Mouse (Mus musculus): ENCODE measurements around the gene Ints7. TPM values are rescaled to one million over a fixed set of nuclear protein-coding genes. Genes with fewer than 3 reads are reported as not detected.

Ints7 gene
- polyA plus RNA-seq, 1 experiment from 2014 or later: 42.7 TPM

DNA sequence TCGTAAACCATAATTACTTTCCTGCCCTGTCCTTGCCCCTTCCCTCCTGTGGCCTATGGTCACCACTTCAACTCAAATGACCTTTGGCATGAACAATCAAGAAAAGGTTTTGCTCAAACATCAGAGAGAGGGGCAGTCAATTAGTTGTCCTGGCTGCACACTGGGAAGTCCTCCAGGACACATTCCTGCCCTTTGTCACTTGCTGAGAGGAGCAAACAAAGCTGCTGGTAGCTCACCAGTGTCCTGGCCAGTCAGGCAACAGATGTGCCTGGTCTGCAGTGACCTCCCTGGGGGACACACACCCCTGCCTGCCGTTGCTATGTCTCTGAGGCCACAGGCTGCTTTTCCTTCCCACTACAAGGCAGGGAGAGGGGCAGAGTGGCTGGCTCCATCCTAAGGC lies 66.0 kb downstream of the Ints7 start:
- H3K36me3 ChIP-seq (replicated peaks): no peaks in the 10 kb centered on the region
- no peak overlapping the region for H3K27ac ChIP-seq
- H3K4me3 ChIP-seq: no peak overlapping the region
- no peak overlapping the region for H3K9ac ChIP-seq
- H3K9me3 ChIP-seq: no peaks in the 10 kb centered on the region
- WGBS: 14% methylated on average over 2 of the region's 2 CpGs
- ATAC-seq (replicated peaks): no peak
- no peaks in the 10 kb centered on the region for H3K27me3 ChIP-seq (replicated peaks)
- no peak overlapping the region for H3K4me2 ChIP-seq
- peaks cover 7% of the 10 kb centered on the region; the same call in 1 of the 2 replicates for H3K4me1 ChIP-seq

DNA sequence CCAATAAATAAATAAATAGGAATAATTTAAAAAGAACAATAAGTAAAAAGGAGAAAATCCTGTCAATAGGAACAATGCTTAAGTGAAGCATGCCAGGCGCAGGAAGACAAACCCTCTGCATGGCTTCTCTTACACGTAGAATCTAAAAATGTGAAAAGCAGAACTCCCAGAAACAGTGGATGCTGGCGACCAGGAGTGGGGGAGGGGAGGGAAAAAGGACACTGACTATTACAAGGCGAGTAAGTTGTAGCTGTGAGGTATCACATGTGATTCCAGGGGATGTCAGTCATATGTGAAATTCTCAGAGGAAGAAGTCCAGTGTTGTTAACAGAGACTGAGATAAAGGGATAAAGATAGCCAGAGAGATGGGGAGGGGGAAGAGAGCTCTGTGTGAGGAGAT lies 67.5 kb downstream of the Ints7 start:
- Histone ChIP-seq H3K36me3 (replicated peaks) (no peaks in the 10 kb centered on the region), H3K9me3 (no peaks in the 10 kb centered on the region)

DNA sequence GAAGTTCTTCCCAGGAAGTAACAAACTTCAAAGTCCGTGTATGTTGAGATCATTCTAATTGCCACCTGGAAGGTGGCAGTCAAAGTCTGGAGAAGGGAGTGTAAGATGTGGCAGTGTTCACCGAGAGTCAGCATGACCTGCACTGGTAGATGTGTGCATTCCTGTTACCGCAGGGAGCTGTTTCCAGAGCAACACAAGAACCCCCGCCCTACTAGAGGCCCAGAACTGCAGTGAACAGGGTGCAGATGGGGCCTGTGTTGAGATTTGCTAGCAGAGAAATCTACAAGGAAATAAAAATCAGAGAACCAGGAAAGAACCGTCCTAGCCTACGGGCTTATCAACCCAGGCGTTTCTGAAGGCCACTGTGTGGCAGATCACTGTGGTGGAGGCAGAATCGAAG lies 70.5 kb downstream of the Ints7 start:
- Histone ChIP-seq H3K36me3 (replicated peaks) (no peaks in the 10 kb centered on the region), H3K9me3 (no peaks in the 10 kb centered on the region), H3K4me1 (peaks cover 7% of the 10 kb centered on the region; the same call in 1 of the 2 replicates), H3K4me3 (no peak overlapping the region), H3K4me2 (no peak overlapping the region), H3K9ac (no peak overlapping the region), H3K27ac (no peak overlapping the region), H3K27me3 (replicated peaks) (no peaks in the 10 kb centered on the region)
- WGBS: 50% methylated on average over 8 of the region's 8 CpGs
- ATAC-seq (replicated peaks): no peak

More for the DNA sequence above, 67.5 kb downstream of the Ints7 start:
- Histone ChIP-seq H3K27me3 (replicated peaks) (no peaks in the 10 kb centered on the region), H3K4me3 (no peak overlapping the region), H3K27ac (no peak overlapping the region), H3K4me2 (no peak overlapping the region), H3K9ac (no peak overlapping the region), H3K4me1 (peaks cover 7% of the 10 kb centered on the region; the same call in 1 of the 2 replicates)
- ATAC-seq (replicated peaks): no peak
- 48% methylated on average over 4 of the region's 4 CpGs for WGBS

- Histone ChIP-seq H3K4me1 (peaks cover 7% of the 10 kb centered on the region; the same call in 1 of the 2 replicates), H3K9ac (no peak overlapping the region), H3K27ac (no peak overlapping the region), H3K36me3 (replicated peaks) (no peaks in the 10 kb centered on the region), H3K27me3 (replicated peaks) (no peaks in the 10 kb centered on the region), H3K4me3 (no peak overlapping the region), H3K9me3 (no peaks in the 10 kb centered on the region), H3K4me2 (no peak overlapping the region)
- 90% methylated on average over 3 of the region's 3 CpGs for WGBS
- no peak for ATAC-seq (replicated peaks)
Measured at GRCm38 (mm10) chr1:191647590-191647989, 72.2 kb downstream of the Ints7 start.

DNA sequence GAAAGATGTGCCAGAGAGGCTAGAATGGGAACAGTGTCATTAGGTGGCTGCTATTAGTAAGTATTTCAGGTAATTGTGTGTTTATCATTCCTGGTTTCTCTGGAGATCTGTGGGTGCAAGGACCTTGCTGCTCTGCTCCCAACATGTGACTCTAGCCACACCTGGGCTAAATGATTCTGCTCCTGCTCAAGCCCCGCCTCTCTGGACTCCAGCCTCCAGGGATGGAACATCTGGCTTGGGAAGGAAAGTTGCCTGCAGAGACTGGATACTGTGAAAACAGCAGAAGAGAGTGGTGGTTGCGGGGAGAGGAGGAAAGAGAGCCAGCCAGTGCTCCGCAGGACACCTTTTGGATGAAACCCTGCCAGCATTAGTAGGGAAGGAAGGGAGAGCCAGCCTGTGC lies 84.0 kb downstream of the Ints7 start:
- WGBS: 79% methylated on average over 3 of the region's 3 CpGs

DNA sequence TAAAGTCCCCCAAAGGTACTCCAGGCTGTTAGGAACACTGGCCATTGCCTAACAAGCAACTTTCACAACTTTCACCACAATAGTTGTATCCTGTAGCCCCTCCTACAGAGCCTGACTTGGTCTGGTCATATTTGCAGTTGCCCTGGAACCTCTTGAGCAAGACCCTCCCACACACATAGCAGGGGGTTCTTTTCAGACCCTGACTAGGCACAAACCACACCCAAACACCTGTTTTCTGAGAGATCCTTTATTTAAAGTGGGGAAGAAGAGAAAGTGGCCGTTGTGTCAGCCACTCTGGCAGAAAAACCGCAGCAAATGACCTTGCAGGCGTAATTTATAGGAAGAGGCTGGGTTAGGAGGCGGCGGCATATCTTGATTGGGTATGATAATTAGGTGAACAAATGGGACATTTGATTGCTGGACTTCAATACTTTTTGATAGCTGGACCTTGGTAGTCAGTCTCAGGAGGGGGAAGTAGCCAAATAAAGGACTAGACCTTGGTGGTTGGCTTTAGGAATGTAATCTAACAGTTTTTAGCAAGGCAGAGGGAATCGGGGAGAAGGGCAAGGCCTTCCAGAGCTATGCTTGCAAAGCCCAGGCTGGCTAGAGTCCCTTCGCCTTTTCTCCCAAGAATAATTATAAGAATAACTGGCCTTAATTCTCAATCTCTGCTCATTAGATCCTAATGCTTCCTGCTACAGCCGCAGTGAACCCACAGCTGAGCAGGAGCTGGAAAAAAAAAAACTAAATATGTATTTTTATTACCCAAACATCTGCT lies 85.8 kb downstream of the Ints7 start:
- no peak overlapping the region for H3K9ac ChIP-seq
- 81% methylated on average over 8 of the region's 8 CpGs for WGBS
- H3K27me3 ChIP-seq (replicated peaks): no peaks in the 10 kb centered on the region
- no peaks in the 10 kb centered on the region for H3K9me3 ChIP-seq
- H3K4me1 ChIP-seq: no peaks in the 10 kb centered on the region
- no peaks in the 10 kb centered on the region for H3K36me3 ChIP-seq (replicated peaks)
- no peak overlapping the region for H3K4me2 ChIP-seq
- H3K4me3 ChIP-seq: no peak overlapping the region
- no peak for ATAC-seq (replicated peaks)
- no peak overlapping the region for H3K27ac ChIP-seq

More for the DNA sequence above, 84.0 kb downstream of the Ints7 start:
- no peaks in the 10 kb centered on the region for H3K36me3 ChIP-seq (replicated peaks)
- no peaks in the 10 kb centered on the region for H3K27me3 ChIP-seq (replicated peaks)
- H3K9me3 ChIP-seq: no peaks in the 10 kb centered on the region
- no peak overlapping the region for H3K9ac ChIP-seq
- no peak for ATAC-seq (replicated peaks)
- H3K4me2 ChIP-seq: no peak overlapping the region
- no peak overlapping the region for H3K27ac ChIP-seq
- H3K4me1 ChIP-seq: no peaks in the 10 kb centered on the region
- H3K4me3 ChIP-seq: no peak overlapping the region

GRCm38 (mm10) chr1:191662178-191662898 lies 86.9 kb downstream of the Ints7 start:
- Histone ChIP-seq H3K4me2 (no peak overlapping the region), H3K4me1 (no peaks in the 10 kb centered on the region), H3K36me3 (replicated peaks) (no peaks in the 10 kb centered on the region), H3K27ac (no peak overlapping the region), H3K4me3 (no peak overlapping the region), H3K9me3 (no peaks in the 10 kb centered on the region), H3K27me3 (replicated peaks) (no peaks in the 10 kb centered on the region), H3K9ac (no peak overlapping the region)
- no peak for ATAC-seq (replicated peaks)
- WGBS: 82% methylated on average over 9 of the region's 9 CpGs

DNA sequence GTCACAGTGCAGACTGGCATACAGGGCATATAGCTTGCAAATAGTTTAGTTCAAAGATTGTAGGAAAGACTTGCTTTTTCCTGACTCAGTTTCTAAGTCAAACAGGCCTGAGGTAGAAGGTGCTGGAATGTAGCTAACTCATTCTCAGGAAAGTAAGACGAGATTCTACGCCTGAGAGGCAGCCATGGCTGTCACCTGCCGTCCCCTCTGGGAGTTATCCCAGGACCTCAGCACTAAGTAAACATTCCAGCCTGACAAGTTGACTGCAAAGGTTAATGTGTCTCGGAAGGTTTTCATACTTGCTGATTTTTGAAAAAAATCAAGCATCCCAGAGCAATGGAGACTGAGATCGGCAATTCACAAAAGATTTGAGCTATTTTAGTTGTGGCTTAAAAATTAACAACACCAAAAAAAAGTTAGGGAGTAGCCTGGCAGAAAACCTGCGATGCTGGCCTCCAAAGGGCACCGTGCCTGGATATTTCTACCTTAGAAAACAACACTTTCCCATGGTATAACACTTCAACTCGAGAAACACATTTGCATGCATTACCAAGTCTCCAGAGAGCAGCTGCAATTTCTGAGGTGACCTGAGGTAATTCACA lies 87.6 kb downstream of the Ints7 start:
- Histone ChIP-seq H3K4me1 (no peaks in the 10 kb centered on the region), H3K27ac (no peak overlapping the region), H3K27me3 (replicated peaks) (no peaks in the 10 kb centered on the region), H3K9me3 (no peaks in the 10 kb centered on the region), H3K36me3 (replicated peaks) (no peaks in the 10 kb centered on the region), H3K4me2 (no peak overlapping the region), H3K4me3 (no peak overlapping the region), H3K9ac (no peak overlapping the region)
- 72% methylated on average over 8 of the region's 8 CpGs for WGBS
- no peak for ATAC-seq (replicated peaks)

DNA sequence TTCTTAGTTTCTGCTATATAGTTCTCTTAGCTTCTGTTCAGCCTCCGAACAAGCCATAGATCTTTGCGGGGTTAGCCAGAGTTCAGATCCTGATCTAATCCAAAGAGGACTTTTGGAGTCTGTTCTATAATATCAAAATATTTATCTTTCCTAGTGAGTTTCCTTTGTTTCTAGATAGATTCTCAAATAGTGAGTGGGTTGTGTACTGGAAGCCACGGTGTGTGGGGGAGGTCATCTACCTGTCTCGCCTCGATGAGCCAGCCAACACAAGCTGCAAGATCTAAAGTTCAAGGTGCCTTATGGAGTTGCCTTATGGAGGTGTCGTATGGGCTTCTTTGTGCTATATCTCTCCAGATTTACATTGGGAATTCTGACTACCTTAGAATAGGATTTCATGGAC lies 88.2 kb downstream of the Ints7 start:
- Histone ChIP-seq H3K27ac (no peak overlapping the region), H3K4me2 (no peak overlapping the region)
- 91% methylated on average over 6 of the region's 6 CpGs for WGBS

DNA sequence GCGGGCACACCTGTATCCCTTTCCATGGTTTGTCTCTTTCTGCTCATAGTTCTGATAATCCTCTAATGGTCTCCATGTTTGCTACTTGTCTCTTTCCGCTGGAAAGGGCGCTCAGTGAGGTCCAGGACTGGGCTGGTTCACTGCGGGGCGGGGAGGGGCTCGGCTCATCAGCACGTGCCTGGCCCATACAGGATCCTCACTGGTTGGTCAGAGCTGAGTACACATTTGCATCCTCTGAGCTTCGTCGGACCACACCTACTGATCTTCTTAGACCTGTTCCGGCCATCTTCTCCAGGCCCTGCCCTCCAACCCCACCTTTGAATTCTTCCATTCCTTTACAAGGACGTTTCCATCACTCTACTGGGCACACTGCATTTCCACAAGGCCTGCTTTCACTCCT lies 90.9 kb downstream of the Ints7 start:
- no peak for ATAC-seq (replicated peaks)

More for the DNA sequence above, 88.2 kb downstream of the Ints7 start:
- Histone ChIP-seq H3K4me1 (no peaks in the 10 kb centered on the region), H3K27me3 (replicated peaks) (no peaks in the 10 kb centered on the region), H3K4me3 (no peak overlapping the region), H3K9me3 (no peaks in the 10 kb centered on the region), H3K36me3 (replicated peaks) (no peaks in the 10 kb centered on the region), H3K9ac (no peak overlapping the region)
- no peak for ATAC-seq (replicated peaks)

GRCm38 (mm10) chr1:191668030-191668429 lies 92.6 kb downstream of the Ints7 start:
- no peak overlapping the region for H3K9ac ChIP-seq
- no peaks in the 10 kb centered on the region for H3K9me3 ChIP-seq
- H3K27ac ChIP-seq: no peak overlapping the region
- no peak overlapping the region for H3K4me3 ChIP-seq
- 83% methylated on average over 9 of the region's 9 CpGs for WGBS
- no peak overlapping the region for H3K4me2 ChIP-seq
- H3K4me1 ChIP-seq: no peaks in the 10 kb centered on the region
- no peaks in the 10 kb centered on the region for H3K27me3 ChIP-seq (replicated peaks)
- no peak for ATAC-seq (replicated peaks)
- H3K36me3 ChIP-seq (replicated peaks): no peaks in the 10 kb centered on the region

More for the DNA sequence above, 90.9 kb downstream of the Ints7 start:
- Histone ChIP-seq H3K9ac (no peak overlapping the region), H3K27me3 (replicated peaks) (no peaks in the 10 kb centered on the region), H3K4me3 (no peak overlapping the region), H3K4me2 (no peak overlapping the region), H3K4me1 (no peaks in the 10 kb centered on the region), H3K9me3 (no peaks in the 10 kb centered on the region), H3K27ac (no peak overlapping the region), H3K36me3 (replicated peaks) (no peaks in the 10 kb centered on the region)
- 81% methylated on average over 11 of the region's 11 CpGs for WGBS

Data from midbrain, embryonic 15.5 days (tissue).